Mouse (Mus musculus): ENCODE measurements around the gene Zfp422. TPM values are rescaled to one million over a fixed set of nuclear protein-coding genes. Genes with fewer than 3 reads are reported as not detected.
A peak's percentile ranks its signal among the peaks of the same experiment; 100 is the strongest.
"Not testable (repeated sequence)": the region's sequence is repeated elsewhere in the genome, so short reads cannot be mapped to it uniquely, and the experiment has no call there.

Gene Zfp422
- total RNA-seq, 2 experiments from 2014 or later = 42.0 to 49.9 TPM

DNA sequence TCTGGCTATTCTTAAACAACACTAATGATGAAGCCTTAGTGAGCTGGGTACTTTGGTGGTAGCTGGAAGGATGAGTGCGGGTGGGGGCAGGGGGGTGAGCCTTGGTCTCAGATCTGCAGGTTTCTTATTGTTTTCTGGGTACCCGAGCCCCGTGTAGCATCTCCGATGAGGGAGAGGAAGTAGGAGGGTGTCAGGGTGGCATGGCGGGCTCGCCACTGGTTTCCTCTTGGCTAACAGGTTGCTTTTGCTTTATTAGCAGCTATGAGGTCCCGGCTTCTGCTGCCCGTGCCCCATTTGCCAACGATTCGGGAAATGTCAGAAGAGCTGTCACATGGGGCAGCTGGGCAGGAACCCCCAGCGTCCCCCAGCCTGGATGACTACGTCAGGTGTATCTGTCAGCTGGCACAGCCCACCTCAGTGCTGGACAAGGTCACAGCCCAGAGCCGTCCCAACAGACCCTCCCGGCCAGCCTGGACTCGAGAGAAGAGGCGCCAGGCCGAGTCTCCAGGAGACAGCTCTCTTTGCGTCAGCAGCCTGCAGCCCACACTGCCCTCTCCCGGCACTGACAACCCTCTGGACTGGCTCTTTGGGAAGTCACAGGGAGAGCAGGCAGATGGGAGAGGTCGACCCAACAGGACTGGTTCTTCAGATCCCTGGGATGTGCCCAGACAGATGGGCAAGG is 22.8 kb upstream of the Zfp422 start:
- no peak for DNase-seq
- intact Hi-C loops (cut with DNase I) = loop anchor here (5.0 to 10.0 kb wide), 3 partner anchors 53 to 1176 kb away; partner anchors contain the start of gene Cxcl12

GRCm38 (mm10) chr6:116650406-116650805 is 21.6 kb upstream of the Zfp422 start, which contains the start of gene Depp1:
Gene Depp1 (plus strand): TSS chr6:116650609.
- intact Hi-C loops (cut with DNase I) = loop anchor here (5.0 to 10.0 kb wide), 3 partner anchors 54 to 1177 kb away; partner anchors contain the start of gene Cxcl12
- DNase-seq = no peak

- intact Hi-C loops (cut with DNase I) = loop anchor here (5.0 to 10.0 kb wide), 3 partner anchors 55 to 1177 kb away; partner anchors contain the start of gene Cxcl12
- no peak for DNase-seq
These were observed 21.0 kb upstream of the Zfp422 start for GRCm38 (mm10) chr6:116649811-116650210.

GRCm38 (mm10) chr6:116647763-116648162 is 19.0 kb upstream of the Zfp422 start:
- intact Hi-C loops (cut with DNase I) = no loop called here
- no peak for DNase-seq

DNA sequence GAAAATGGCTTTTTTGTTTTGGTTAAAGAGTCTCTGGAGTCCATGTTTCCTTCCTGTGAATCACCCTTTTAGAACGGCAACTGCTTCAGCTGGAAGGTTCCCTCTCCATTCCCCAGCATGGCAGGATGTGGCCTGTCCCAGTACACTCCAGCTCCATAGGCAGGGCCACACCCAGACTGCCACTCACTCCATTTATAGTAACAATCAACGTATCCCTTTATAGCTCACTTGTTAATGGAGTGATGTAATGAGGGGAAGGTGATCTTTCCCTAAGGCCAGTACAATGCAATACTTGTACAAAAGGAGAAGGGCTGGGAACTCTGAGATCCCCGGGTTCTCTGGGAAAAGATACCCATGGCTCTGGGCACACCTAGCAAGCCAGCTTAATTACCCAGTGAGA is 15.5 kb upstream of the Zfp422 start:
- intact Hi-C loops (cut with DNase I) = no loop called here
- no peak for DNase-seq

GRCm38 (mm10) chr6:116643881-116644280 is 15.1 kb upstream of the Zfp422 start:
- DNase-seq = no peak
- intact Hi-C loops (cut with DNase I) = no loop called here

- intact Hi-C loops (cut with DNase I) = no loop called here
These were observed 14.1 kb upstream of the Zfp422 start for GRCm38 (mm10) chr6:116642942-116643341.

DNA sequence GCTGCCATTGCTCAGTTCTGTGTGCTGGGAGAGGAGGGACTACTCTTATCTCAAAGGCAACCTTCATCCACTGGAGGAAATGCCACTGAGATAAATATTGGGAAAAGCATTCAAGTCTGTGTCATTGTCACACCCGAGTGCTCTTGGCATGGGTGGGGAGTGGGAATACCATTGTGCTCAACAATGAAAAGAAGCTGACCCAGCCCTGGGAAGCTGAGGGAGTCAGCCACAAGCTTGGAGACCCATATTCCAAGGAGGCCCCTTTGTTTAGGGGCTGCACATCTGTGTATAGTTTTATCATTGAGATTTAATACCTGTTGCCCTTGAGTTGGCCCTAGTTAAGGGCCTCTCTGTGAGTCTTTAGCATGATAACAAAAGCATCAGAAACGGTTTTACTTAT is 10.9 kb upstream of the Zfp422 start:
- intact Hi-C loops (cut with DNase I) = no loop called here
- no peak for DNase-seq

More at GRCm38 (mm10) chr6:116642942-116643341, 14.1 kb upstream of the Zfp422 start:
- no peak for DNase-seq

DNA sequence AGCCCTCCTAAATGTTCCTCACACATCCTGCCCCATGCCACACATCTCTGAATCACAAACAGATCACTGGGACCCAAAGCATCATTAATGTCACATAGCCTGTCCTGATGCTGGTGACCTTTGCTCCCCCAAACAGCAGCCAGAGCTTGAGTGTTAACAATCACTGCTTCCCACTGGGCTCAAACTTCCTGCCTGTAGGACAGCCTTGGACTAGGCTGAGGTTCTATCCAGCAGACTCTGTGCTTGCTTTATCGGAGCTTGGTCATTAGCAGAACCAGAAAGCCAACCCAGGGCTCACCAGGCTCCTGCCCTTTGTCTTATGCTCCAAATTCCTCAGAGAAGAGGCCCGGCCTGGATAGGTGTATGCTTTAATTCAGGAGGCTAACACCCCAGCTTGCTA is 10.1 kb upstream of the Zfp422 start:
- no peak for DNase-seq
- intact Hi-C loops (cut with DNase I) = no loop called here

GRCm38 (mm10) chr6:116637496-116637895 is 8.7 kb upstream of the Zfp422 start:
- no peak for DNase-seq
- intact Hi-C loops (cut with DNase I) = no loop called here

DNA sequence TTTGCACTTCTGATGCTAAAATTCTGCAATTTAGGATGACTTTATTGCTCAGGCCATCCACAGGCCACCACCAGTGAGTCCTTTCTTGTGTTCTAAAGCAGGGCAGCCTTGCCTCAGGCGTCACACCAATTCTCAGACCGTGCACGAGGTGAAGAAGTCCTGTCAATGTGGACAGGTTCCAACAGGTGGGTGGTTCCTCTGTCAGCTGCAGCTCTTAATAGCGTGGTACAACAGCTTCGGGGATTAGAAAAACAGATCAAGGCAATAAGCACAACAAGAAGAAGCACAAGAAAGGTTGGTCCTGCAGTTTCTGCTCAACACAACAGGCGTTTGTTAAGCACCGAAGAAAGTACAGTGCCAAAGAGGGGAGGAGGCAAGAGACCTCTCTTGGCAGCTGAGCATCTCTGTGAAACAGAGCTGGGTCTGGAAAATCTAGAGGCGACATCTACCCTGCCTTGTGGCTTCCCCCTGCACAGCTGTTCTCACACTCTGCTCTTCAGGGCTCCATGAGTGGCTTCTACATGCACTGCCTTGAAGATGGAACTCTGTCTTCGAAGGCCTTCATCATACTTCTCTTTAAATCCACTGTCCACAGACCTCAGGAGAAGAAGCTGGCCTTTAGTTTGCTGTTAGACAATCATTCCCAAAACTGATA is 7.9 kb upstream of the Zfp422 start:
- intact Hi-C loops (cut with DNase I) = no loop called here
- no peak for DNase-seq

DNA sequence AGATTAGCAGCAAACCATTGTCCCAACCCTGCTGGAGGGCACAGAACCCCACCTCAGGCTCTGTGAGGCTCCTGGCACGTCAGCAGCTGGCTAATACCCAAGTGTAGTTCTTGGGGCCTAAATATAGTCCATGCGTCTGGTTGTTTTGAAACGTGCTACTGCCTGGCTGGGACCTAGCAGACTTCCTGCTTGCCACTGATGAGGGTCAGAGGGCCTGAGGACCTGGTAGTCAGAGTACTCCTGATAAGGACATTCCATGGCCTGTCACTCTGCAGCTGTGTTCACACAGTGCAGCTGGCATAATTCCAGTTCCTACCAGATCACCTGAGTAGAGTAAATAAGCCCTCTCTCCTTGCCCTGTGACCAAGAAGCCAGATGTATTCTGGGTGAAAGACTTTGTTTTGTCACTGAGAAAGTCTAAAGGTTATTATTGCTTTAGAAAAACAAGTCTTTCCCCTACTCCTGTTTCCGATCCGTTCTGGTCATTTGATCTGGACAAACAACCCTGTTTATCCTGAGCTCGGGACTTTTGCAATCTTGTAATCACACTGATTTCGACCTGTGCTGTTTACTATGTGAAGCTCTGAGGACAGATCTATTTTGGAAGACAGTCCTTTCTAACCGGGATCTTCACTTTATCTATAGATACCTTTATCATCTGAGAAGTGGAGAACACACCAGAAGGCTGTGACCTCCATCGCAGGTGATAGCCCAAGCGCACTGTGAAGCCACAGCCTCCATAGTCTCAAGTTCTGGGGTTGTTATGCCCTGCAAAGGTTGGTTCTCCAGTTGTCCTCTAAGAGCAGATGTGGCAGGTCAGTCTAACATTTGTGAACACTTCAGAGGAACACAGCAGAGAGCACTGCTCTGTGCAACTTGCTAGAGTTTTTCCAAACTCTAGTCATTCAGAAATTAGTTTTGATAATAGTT is 6.7 kb upstream of the Zfp422 start:
- intact Hi-C loops (cut with DNase I) = no loop called here
- no peak for DNase-seq

DNA sequence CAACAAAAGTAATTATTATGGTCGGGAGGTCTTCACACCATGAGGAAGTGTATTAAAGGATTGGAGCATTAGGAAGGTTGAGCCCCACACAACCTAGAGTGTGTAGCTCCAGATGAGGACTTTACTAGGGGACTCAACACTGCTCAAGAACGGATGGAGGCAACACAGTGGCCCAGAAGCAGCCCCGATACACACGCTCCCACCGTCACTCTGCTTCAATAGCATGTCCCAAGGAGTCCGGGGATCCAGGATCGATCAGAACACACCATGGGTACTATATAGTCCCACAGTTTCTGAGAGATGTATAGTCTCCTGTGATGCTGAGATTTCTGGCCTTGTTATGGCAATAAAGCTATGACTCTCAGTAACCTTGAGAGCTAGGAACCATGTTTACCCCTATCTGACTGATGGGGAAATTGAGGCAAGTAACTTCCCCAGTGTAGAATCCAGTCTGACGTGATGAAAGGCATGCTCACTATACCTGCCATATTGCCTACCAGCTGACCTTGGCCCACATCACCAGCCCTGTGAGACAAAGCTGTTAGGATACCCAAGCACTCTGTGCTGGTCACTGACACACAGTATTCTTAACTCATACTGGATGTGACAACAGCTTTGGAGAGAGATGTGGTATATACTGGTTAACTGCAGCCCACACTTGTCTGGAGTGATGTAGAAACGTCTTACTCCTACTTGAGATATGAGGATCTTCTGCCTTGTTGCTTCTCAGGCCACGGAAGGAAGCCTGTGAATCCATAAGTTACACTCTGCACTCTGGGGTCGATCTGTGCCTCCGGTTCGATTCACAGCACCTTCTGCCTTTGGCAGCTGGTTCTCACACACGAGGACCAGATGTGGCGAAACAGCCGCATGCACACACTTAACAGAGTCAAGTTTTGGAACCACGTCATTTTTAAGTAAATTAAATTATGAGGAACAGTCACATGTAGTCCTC is 5.2 kb upstream of the Zfp422 start:
- intact Hi-C loops (cut with DNase I) = no loop called here
- DNase-seq = no peak

DNA sequence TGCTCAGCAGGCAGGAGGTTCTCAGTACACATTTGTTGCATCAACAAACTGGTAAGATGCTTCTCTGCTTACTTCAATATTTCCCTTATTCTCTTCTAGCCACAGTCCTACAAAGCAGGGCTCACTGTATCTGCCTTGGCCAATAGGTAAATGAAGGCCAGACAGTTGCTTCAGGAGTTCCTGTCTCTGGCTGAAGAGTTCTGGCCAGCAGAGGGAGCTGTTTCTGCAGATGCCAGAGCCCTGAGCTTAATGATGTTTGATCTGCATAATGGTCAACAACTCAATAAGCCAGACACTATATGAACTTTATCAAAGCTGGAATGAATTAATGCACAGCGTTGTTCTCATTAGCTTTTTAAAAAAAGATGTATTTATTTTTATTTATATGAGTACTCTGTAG is 3.3 kb upstream of the Zfp422 start:
- DNase-seq = peak; percentile 82
- intact Hi-C loops (cut with DNase I) = no loop called here

DNA sequence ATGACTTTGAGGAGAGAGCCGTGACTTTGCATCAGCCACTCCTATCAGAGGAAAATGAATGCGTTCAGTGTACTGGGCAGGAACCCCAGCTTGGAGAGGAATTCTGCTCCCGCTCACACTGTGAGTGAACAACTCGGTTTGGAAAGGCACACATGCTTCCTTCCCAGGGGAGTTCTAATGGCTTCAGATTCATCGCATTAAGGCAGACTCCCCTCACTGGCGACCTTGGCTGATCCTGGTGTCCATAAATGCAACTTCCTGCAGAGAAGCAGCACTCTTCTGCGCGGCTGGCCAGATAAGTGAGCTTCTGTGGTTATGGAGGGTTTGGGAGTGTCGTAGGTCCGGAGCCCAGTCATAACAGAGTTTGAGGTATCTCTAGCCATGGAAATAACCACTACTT is 967 bp upstream of the Zfp422 start:
- intact Hi-C loops (cut with DNase I) = no loop called here
- DNase-seq = no peak

- no peak for DNase-seq
- intact Hi-C loops (cut with DNase I) = no loop called here
These were observed 704 bp downstream of the Zfp422 start for GRCm38 (mm10) chr6:116628095-116628494.

- DNase-seq; intact Hi-C loops (cut with DNase I): not testable (repeated sequence)
These were observed 2.4 kb downstream of the Zfp422 start for GRCm38 (mm10) chr6:116626417-116626816.

GRCm38 (mm10) chr6:116621318-116622023 is 7.3 kb downstream of the Zfp422 start:
- no peak for DNase-seq
- intact Hi-C loops (cut with DNase I) = no loop called here

- DNase-seq = no peak
- intact Hi-C loops (cut with DNase I) = no loop called here
These were observed 10.7 kb downstream of the Zfp422 start for GRCm38 (mm10) chr6:116618073-116618472.

All from left cerebral cortex, postnatal 4 days (tissue).